Mouse (Mus musculus): ENCODE data around the gene Cwc25. TPM values are rescaled to one million over a fixed set of nuclear protein-coding genes. Genes with fewer than 3 reads are reported as not detected.

The Cwc25 gene
- total RNA-seq, 2 experiments from 2014 or later: 5.5 to 5.7 TPM

DNA sequence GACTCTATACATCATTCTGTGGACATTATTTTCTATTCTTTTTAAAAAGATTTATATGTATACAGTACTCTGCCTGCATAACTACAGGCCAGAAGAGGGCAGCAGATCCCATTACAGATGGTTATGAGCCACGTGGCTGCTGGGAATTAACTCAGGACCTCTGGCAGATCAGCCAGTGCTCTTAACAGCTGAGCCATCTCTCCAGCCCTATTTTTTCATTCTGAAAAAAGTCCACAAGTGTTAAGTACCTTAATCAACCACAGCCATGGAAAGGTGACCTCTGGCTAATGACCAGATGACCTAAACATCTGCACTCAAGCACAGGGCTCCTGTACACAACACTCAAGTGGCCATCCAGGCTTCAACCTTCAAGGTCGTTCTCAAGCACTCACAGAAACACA, 10.8 kb upstream of the Cwc25 start:
- no peak for DNase-seq
- intact Hi-C loops (cut with DNase I): no loop called here

DNA sequence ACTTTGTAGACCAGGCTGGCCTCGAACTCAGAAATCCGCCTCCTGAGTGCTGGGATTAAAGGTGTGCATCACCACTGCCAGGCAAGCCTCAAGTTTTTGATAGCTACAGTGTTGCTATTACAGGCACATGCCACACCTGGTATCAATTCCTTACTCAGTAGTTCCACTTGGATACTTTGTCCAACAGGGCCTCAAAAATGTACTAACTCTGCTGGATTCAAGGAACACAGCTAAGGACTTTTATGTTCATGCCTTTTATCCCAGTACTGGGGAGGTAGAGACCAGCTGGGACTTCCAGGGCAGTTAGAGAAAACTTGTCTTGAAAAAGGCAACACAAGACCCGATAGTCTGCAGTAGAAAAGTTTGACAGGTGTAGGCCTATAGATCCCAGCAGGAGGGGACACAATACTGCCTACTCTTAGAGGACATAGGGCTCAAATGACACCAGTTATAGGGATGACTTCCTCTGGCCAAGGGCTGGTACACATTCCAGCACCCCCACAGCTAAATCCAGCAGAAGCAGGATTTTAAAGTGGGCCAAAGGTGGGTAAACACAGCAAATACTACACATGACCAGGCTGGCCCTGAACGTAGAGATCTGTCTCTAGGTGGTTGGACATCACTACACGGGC, 10.3 kb upstream of the Cwc25 start:
- no peak for DNase-seq
- intact Hi-C loops (cut with DNase I): no loop called here

DNA sequence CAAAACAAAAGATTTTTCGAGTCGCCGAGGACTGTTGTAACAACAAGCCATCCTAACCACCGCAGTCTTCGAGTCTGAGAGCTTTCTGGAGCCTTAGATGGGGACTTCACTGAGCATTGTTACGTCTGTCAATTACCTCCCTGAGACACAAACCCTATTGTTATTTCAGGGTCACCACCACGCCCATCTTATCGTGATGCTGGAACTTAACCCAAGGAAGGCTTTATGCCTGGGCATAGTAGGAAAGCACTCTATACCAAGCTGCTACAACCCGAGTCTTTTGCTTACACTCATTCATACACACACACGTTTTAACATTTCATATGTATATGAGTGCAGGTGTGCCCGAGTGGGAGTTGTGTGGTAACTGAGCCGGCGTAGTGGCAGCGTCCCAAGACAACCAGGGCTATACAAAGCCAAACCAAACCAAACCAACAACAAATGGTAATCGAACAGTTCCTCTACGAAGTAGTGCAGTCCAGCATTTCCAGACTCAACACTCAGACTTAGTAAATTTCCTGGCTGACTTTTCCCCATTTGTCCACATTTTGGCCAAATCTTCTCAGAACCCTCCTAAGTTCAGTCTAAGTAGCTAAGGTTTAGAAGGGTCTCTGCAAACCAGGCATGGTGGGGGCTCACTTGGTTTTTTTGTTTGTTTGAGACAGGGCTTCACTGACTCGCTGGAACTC, 9.6 kb upstream of the Cwc25 start, which contains the start of gene 1700001P01Rik:
Gene 1700001P01Rik, minus strand, starts transcription at position 111 of the 689 bp plus-strand sequence.
- intact Hi-C loops (cut with DNase I): no loop called here
- no peak for DNase-seq

DNA sequence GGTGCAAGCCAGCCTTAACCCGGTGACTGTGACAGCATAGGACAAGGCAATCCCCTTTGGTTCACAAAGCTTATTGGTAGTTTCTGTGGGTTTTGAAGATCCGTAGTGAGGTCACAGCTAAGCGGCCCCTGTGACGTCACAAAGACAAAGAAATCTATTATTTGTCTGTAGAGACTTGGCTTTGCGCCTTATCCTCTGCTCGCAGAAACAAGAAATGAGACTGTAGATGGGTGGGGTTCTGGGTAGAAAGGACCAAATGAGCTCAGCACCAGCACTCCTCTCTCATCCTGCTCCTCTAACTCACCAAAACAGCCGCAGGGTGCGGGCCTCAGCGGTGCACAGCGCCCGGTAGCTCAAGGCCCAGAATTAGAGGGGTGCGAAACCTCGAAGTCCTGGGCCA, 8.8 kb upstream of the Cwc25 start:
- intact Hi-C loops (cut with DNase I): no loop called here
- no peak for DNase-seq

GRCm38 (mm10) chr11:97771410-97771809, 5.1 kb upstream of the Cwc25 start:
- intact Hi-C loops (cut with DNase I): no loop called here
- DNase-seq: no peak

DNA sequence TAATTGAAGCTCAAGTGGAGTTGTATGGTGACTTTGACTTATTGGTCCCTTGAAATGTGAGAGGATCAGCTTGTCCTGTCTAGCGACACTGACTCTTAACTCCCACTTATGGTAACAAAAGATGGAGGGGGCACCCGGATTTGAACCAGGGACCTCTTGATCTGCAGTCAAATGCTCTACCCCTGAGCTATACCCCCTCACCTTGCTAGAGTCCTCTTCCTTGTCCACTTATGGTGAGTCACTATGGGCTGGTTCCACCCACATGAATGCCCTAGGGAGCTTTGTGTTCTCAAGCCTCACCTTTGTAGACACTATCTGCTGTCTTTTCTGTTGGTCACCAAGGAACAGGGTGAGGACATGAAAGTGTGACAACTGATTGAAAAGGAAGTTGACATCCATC, 3.3 kb upstream of the Cwc25 start:
- intact Hi-C loops (cut with DNase I): no loop called here
- no peak for DNase-seq

DNA sequence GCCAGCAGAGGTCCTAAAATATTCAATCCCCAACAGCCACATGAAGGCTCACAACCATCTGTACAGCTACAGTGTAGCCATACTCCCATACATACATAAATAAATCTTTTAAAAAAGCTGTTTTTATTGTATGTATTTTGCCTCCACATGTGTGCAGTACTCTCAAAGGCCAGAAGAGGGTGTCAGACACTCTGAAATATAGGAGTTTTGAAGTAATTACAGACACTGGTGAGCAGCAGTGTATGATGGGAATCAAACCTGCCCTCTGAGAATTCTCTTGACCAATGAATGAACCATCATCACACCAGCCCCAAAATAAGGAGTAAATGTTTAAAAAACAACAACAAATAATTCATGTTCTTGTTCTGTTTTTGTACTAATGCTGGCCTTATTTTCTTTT, 4.7 kb downstream of the Cwc25 start:
- DNase-seq: no peak
- intact Hi-C loops (cut with DNase I): no loop called here

- DNase-seq: no peak
- intact Hi-C loops (cut with DNase I): no loop called here
These were observed 7.4 kb downstream of the Cwc25 start for GRCm38 (mm10) chr11:97758942-97759341.

GRCm38 (mm10) chr11:97758125-97758524, 8.2 kb downstream of the Cwc25 start:
- no peak for DNase-seq
- intact Hi-C loops (cut with DNase I): no loop called here

- intact Hi-C loops (cut with DNase I): no loop called here
- no peak for DNase-seq
These were observed 13.1 kb downstream of the Cwc25 start for GRCm38 (mm10) chr11:97753277-97753676.

DNA sequence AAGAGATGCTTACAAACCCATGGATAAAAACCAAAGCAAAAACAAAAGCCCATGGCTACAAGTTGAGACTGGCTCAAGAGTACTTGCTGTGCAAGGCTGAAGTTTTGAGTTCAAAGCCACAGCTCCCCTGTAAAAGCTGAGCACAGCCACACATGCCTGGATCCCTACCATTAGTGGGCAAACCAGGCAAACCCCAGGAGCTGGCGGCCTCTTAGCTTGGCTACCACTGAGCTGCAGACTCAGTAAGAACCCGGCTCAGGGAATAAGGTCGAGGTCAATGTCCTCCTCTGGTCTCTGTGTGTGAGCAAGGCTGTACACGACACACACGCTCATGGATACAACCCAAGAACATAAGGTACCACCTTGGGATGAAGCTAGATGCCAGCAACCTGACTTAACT, 17.9 kb downstream of the Cwc25 start:
- no peak for DNase-seq
- intact Hi-C loops (cut with DNase I): no loop called here

- intact Hi-C loops (cut with DNase I): no loop called here
- peak in 1 of 2 experiments; percentile 26 for DNase-seq
These were observed 18.6 kb downstream of the Cwc25 start for GRCm38 (mm10) chr11:97747773-97748172.

GRCm38 (mm10) chr11:97745331-97745721, 21.0 kb downstream of the Cwc25 start:
- no peak for DNase-seq
- intact Hi-C loops (cut with DNase I): no loop called here

DNA sequence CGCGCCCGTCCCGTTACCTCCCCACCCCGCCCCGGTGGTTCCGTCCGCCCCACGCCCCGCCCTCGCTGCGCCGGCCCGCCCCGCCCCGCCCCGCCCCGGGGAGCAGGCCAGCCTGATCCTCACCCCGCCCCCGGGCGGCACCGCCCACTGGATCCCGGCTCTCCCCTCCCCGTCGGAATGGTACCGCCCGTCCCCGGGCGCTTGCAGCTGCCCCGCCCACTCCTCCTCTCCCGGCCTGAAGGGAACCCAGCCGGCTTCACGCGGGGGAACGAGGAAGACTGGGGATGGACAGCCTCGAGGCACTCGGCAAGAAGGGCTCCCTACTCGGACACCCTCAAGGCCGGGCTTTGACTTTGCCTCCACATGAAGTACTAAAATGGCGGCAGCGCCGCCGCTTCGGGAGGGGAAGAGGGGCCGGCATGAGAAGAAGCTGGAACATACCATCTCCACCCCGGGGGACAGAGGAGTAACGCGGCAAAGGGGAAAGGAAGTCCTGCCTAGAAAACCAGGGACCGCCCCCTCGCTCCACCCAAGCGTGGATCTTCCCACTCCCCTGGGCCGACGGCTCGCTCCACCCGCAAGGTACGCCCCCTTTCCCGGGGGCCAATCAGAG, 21.5 kb downstream of the Cwc25 start:
- intact Hi-C loops (cut with DNase I): loop anchor here (5.0 kb wide), 1 partner anchor 43 kb away; the partner anchor contains the start of genes Pcgf2 and Psmb3
- DNase-seq: peak; percentile 98 to 99

- DNase-seq: peak in 1 of 2 experiments; percentile 39
- intact Hi-C loops (cut with DNase I): loop anchor here (5.0 kb wide), 1 partner anchor 42 kb away; the partner anchor contains the start of genes Pcgf2 and Psmb3
These were observed 22.2 kb downstream of the Cwc25 start, which contains the start of gene Pip4k2b for GRCm38 (mm10) chr11:97744063-97744717. Pip4k2b (minus strand) TSS chr11:97744704.

DNA sequence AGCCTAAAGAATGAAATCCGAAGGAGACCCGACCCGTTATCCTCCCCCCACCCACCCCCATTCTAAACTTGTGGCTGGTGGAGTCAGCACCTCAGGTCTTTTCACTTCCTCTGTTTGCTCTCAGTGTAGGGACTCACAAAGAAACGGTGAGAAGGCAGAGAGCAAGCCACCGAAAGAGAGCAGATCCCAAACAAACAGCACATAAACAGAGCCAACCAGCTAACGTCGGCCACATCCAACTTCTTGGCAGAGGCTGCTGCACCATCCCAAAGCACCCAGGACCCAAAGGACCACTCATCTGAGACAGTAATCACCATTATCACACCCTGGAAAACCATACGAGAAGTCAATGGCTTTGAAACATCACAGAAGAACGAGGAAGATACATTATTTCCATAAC, 22.9 kb downstream of the Cwc25 start:
- no peak for DNase-seq
- intact Hi-C loops (cut with DNase I): loop anchor here (5.0 kb wide), 1 partner anchor 41 kb away; the partner anchor contains the start of genes Pcgf2 and Psmb3

GRCm38 (mm10) chr11:97742591-97742990, 23.8 kb downstream of the Cwc25 start:
- intact Hi-C loops (cut with DNase I): loop anchor here (5.0 kb wide), 1 partner anchor 40 kb away; the partner anchor contains the start of genes Pcgf2 and Psmb3
- no peak for DNase-seq

- no peak for DNase-seq
- intact Hi-C loops (cut with DNase I): loop anchor here (5.0 kb wide), 1 partner anchor 40 kb away; the partner anchor contains the start of genes Pcgf2 and Psmb3
These were observed 24.2 kb downstream of the Cwc25 start for GRCm38 (mm10) chr11:97742157-97742556.

DNA sequence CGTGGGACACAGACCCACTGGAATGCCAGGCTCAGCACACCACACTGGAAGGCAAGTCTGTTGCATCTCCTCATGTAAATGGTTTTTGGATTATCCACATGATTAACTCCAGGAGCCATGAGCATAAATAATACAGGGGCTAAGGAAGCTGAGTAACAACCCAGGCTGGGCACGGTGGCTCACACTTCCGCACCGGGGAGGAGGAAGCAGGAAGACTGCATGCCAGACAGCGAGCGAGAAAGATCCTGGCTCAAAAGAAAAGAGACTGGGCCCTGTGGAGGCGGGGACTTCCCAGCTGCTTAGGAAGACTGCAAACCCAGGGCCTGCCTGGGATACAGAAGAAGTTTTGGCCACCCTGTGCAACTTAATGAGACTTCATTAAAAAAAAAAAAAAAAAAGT, 26.2 kb downstream of the Cwc25 start:
- no peak for DNase-seq
- intact Hi-C loops (cut with DNase I): loop anchor here (5.0 kb wide), 1 partner anchor 38 kb away; the partner anchor contains the start of genes Pcgf2 and Psmb3

- no peak for DNase-seq
- intact Hi-C loops (cut with DNase I): no loop called here
These were observed 27.2 kb downstream of the Cwc25 start for GRCm38 (mm10) chr11:97739155-97739554.

DNA sequence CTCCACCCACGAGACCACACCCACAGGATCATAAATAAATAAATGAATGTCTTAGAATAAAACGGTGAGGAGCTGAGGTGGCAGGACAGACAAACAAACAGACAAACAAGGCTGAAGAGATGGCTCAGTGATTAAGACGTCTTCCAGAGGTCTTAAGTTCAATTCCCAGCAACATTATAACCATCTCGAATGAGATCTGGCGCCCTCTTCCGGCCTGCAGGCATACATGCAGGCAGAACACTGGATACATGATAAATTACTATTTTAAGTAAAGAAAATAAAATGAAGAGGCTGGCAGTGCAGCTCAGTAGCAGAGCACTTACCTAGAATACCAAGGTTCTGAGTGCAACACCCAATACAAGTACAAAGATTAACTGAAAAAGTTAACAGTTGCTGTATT, 27.7 kb downstream of the Cwc25 start:
- intact Hi-C loops (cut with DNase I): no loop called here
- no peak for DNase-seq
